Mouse (Mus musculus) E14TG2a.4 (cell line): ENCODE measurements around the gene Jarid2.
"Not testable (repeated sequence)": the region's sequence is repeated elsewhere in the genome, so short reads cannot be mapped to it uniquely, and the experiment has no call there.

Experiments
- H3K27me3 ChIP-seq: 2 replicates; pipeline ENCODE4 v1.6.1; 2014; ENCODE audit warnings: low read length, control low read depth; ENCODE audit not compliant: insufficient read depth
- H3K36me3 ChIP-seq: 2 replicates; pipeline ENCODE4 v1.6.1; 2014; ENCODE audit warnings: low read length, control low read depth; ENCODE audit not compliant: insufficient read depth
- H3K4me1 ChIP-seq: replicated peaks from 2 replicates; pipeline ENCODE4 v1.6.1; 2014; ENCODE audit warnings: low read depth, low read length, control low read depth
- H3K4me3 ChIP-seq: replicated peaks from 2 replicates; pipeline ENCODE4 v1.5.1; 2014; ENCODE audit warnings: mild to moderate bottlenecking, low read length
- H3K9me3 ChIP-seq: 2 replicates; pipeline ENCODE4 v1.6.1; 2014; ENCODE audit warnings: low read length, control low read depth
- CTCF ChIP-seq: conservative IDR thresholded peaks from 2 replicates; pipeline ENCODE4 v1.5.1; 2014; ENCODE audit warnings: low read length
- NANOG ChIP-seq: IDR thresholded peaks from 2 replicates; pipeline ENCODE4 v1.6.1; 2014; ENCODE audit warnings: borderline replicate concordance, low read length, mixed read lengths
- POU5F1 ChIP-seq: IDR thresholded peaks from 2 replicates; pipeline ENCODE4 v1.6.1; 2014; ENCODE audit warnings: low read length, borderline replicate concordance

Gene Jarid2

DNA sequence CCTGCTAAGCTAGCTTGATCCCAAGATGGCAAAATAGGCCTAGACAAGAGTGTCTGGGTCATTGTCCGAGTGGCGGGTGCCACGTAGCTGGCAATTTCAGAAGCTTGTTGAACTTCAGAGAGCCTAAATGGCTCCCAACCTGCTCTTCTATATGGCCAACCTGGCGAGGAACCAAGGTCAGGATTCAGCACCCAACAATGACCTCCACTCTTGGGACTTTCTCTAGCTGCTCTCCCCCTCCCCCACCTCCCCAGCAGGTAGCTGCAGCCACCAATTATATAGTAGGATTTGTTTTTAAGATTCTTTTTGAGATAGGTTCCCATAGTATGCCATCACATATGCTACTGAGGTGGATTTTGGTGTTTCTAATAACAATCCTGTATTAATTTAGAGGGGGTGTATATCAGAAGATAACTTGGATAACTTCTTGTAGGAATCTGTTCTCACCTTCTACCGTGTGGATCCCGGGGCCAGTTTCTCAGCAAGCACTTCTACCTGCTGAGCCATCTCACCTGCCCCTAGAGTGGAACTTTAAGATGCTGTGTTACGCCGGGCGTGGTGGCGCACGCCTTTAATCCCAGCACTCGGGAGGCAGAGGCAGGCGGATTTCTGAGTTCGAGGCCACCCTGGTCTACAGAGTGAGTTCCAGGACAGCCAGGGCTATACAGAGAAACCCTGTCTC lies 20.8 kb upstream of the Jarid2 start:
- TF ChIP-seq POU5F1 (no peak), CTCF (no peak), NANOG (no peak)
- no peaks in the 10 kb centered on the region for H3K36me3 ChIP-seq
- H3K9me3 ChIP-seq = no peaks in the 10 kb centered on the region
- H3K4me3 ChIP-seq = no peak overlapping the region
- peaks cover 76% of the 10 kb centered on the region for H3K4me1 ChIP-seq
- no peaks in the 10 kb centered on the region for H3K27me3 ChIP-seq

GRCm38 (mm10) chr13:44709747-44710480 lies 19.4 kb upstream of the Jarid2 start:
- TF ChIP-seq POU5F1 = no peak
- TF ChIP-seq NANOG = no peak
- no peak for TF ChIP-seq CTCF
- H3K4me3 ChIP-seq = peak overlapping the region; percentile 39; the same call in 1 of the 2 replicates
- no peaks in the 10 kb centered on the region for H3K36me3 ChIP-seq
- H3K9me3 ChIP-seq = no peaks in the 10 kb centered on the region
- H3K27me3 ChIP-seq = no peaks in the 10 kb centered on the region
- peaks cover 74% of the 10 kb centered on the region for H3K4me1 ChIP-seq

- Histone ChIP-seq H3K4me3 (peak overlapping the region; percentile 45), H3K9me3 (no peaks in the 10 kb centered on the region), H3K36me3 (no peaks in the 10 kb centered on the region), H3K27me3 (no peaks in the 10 kb centered on the region), H3K4me1 (peaks cover 81% of the 10 kb centered on the region)
- TF ChIP-seq NANOG = no peak
- no peak for TF ChIP-seq POU5F1
- no peak for TF ChIP-seq CTCF
Measured at GRCm38 (mm10) chr13:44711062-44711461, 18.2 kb upstream of the Jarid2 start.

DNA sequence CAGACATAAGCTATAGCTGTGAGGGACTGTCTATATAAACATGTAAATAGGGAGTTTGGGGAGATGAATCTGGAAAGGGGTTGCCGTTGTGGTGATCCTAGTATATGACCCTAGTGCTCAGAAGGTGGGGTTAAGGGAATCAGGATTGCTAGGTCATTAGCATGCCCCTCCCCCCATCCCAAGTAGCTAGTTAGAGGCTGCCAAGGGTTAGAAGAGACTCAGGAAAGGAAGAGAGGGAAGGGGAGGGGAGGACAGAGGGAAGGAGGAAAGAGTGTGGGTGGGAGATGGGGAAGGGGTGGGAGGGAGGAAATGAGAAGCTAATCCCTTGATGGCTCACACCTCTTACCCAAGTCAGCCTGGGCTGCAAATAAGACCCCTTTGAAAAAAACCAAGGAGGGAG lies 17.4 kb upstream of the Jarid2 start:
- no peaks in the 10 kb centered on the region for H3K36me3 ChIP-seq
- peaks cover 81% of the 10 kb centered on the region for H3K4me1 ChIP-seq
- no peaks in the 10 kb centered on the region for H3K27me3 ChIP-seq
- no peaks in the 10 kb centered on the region for H3K9me3 ChIP-seq
- TF ChIP-seq NANOG = no peak
- TF ChIP-seq POU5F1 = no peak
- no peak for TF ChIP-seq CTCF
- H3K4me3 ChIP-seq = peak overlapping the region; percentile 45

GRCm38 (mm10) chr13:44715187-44715885 lies 13.9 kb upstream of the Jarid2 start:
- Histone ChIP-seq H3K9me3 (no peaks in the 10 kb centered on the region), H3K36me3 (no peaks in the 10 kb centered on the region), H3K4me1 (peaks cover 81% of the 10 kb centered on the region), H3K4me3 (peak overlapping the region; percentile 37; the same call in 1 of the 2 replicates), H3K27me3 (no peaks in the 10 kb centered on the region)
- TF ChIP-seq CTCF = no peak
- TF ChIP-seq NANOG = no peak
- no peak for TF ChIP-seq POU5F1

DNA sequence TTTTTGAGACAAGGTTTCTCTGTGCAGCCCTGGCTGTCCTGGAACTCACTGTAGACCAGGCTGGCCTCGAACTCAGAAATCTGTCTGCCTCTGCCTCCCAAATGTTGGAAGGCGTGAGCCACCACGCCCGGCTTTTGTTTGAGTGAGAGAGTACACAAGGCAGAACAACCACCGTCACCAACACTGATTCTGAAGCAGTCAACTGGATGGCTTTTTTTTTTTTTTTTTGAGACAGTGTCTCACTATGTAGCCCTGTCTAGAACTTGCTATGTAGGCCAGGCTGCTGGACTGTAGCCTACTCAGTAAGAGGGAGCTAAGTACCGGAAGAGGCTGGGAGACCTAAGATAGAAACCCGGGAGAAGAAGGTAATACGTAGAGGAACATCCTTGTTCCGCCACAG lies 11.4 kb upstream of the Jarid2 start:
- H3K27me3 ChIP-seq = no peaks in the 10 kb centered on the region
- H3K4me3 ChIP-seq = no peak overlapping the region
- H3K4me1 ChIP-seq = peaks cover 82% of the 10 kb centered on the region
- TF ChIP-seq NANOG = no peak
- TF ChIP-seq POU5F1 = no peak
- no peak for TF ChIP-seq CTCF
- no peaks in the 10 kb centered on the region for H3K9me3 ChIP-seq
- H3K36me3 ChIP-seq = no peaks in the 10 kb centered on the region

DNA sequence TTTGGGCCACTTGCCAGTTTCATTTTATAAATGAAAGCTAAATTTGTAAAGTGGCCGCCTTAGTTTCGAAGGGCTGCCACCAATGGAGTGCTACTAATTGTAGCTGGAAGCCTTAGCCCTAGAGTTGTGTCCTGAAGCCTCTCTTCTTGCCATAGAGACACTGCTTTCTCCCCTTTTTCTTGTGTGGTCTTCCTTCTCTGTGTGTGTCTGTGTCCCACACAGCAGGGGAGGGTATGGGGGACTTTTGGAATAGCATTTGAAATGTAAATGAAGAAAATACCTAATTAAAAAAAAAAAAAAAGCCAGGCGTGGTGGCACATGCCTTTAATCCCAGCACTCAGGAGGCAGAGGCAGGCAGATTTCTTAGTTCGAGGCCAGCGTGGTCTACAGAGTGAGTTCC lies 10.8 kb upstream of the Jarid2 start:
- peaks cover 88% of the 10 kb centered on the region for H3K4me1 ChIP-seq
- not testable (repeated sequence) for H3K4me3 ChIP-seq, H3K36me3 ChIP-seq, H3K27me3 ChIP-seq, H3K9me3 ChIP-seq

DNA sequence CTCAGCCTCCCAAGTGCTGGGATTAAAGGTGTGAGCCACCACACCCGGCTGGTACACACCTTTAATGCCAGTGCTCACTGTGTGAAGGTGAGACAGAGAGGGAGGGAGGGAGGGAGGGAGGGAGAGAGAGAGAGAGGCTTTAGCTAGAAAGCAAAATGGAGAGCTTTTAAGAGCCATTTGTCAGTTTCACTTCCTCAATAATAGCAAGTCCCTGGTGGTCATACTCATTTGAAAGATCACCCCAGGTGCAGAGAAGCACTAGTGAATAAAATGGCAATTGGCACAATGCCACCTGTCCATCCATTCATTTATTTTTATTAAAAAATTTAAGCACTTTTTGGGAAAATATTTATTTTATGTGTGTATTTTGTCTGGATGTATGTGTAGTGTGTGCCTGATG lies 9.2 kb upstream of the Jarid2 start:
- H3K27me3 ChIP-seq = no peaks in the 10 kb centered on the region
- H3K4me1 ChIP-seq = peaks cover 96% of the 10 kb centered on the region
- H3K36me3 ChIP-seq = no peaks in the 10 kb centered on the region
- no peaks in the 10 kb centered on the region for H3K9me3 ChIP-seq
- no peak overlapping the region for H3K4me3 ChIP-seq
- no peak for TF ChIP-seq POU5F1
- no peak for TF ChIP-seq CTCF
- TF ChIP-seq NANOG = no peak
